Mouse (Mus musculus) erythroblast, embryonic 14.5 days (primary cell): Measurements from ENCODE around the gene Sult6b2. TPM values are rescaled to one million over a fixed set of nuclear protein-coding genes. Genes with fewer than 3 reads are reported as not detected.

Experiments used
- H3K27me3 ChIP-seq: 2 replicates; pipeline ENCODE4 v1.6.1; 2012; ENCODE audit warnings: inconsistent platforms; ENCODE audit not compliant: control insufficient read depth
- H3K36me3 ChIP-seq: 2 replicates; pipeline ENCODE4 v1.6.1; 2012; ENCODE audit warnings: mild to moderate bottlenecking, inconsistent platforms; ENCODE audit not compliant: control insufficient read depth
- H3K4me1 ChIP-seq: 2 replicates; pipeline ENCODE4 v1.6.1; 2012; ENCODE audit warnings: inconsistent platforms; ENCODE audit not compliant: control insufficient read depth
- H3K4me3 ChIP-seq: replicated peaks from 2 replicates; pipeline ENCODE3; 2012; ENCODE audit warnings: moderate library complexity, mild to moderate bottlenecking, inconsistent platforms
- H3K9me3 ChIP-seq: 2 replicates; pipeline ENCODE4 v1.6.1; 2012; ENCODE audit warnings: low read length, inconsistent platforms, mixed read lengths; ENCODE audit not compliant: control insufficient read depth
- GATA1 ChIP-seq: IDR thresholded peaks from 2 replicates; pipeline ENCODE4 v1.6.1; 2012; ENCODE audit warnings: low read length, inconsistent platforms, mixed read lengths
- TAL1 ChIP-seq: IDR thresholded peaks from 3 replicates; pipeline ENCODE4 v1.6.1; 2012; ENCODE audit warnings: low read length, inconsistent platforms, mixed read lengths
- polyA plus RNA-seq: library from polyadenylated mRNA; stranded (reverse); fragments of >175 nt; gene quantifications from 2 replicates; pipeline ENCODE4 v1.2.3, GENCODE M21; 2012

Sult6b2 gene
- polyA plus RNA-seq, 1 experiment: not detected

- peak within 1 kb of the TSS; percentile 91 for H3K4me3 ChIP-seq
- TF ChIP-seq TAL1: no peak
- TF ChIP-seq GATA1: no peak
- no peaks in the 10 kb centered on the region for H3K27me3 ChIP-seq
- peaks cover 39% of the 10 kb centered on the region for H3K36me3 ChIP-seq
- no peaks in the 10 kb centered on the region for H3K9me3 ChIP-seq
- peaks cover 52% of the 10 kb centered on the region for H3K4me1 ChIP-seq
These were observed 47.6 kb downstream of the Sult6b2 start, which contains the start of gene Cmas for GRCm38 (mm10) chr6:142756507-142757333. Gene Cmas, plus strand, starts transcription at chr6:142756686.

GRCm38 (mm10) chr6:142752331-142753246, 51.7 kb downstream of the Sult6b2 start:
- Histone ChIP-seq H3K36me3 (no peaks in the 10 kb centered on the region), H3K4me1 (peaks cover 16% of the 10 kb centered on the region), H3K27me3 (no peaks in the 10 kb centered on the region), H3K9me3 (peaks cover 3% of the 10 kb centered on the region; the same call in 1 of the 2 replicates), H3K4me3 (no peak overlapping the region)
- no peak for TF ChIP-seq GATA1
- TF ChIP-seq TAL1: no peak

- Histone ChIP-seq H3K36me3 (no peaks in the 10 kb centered on the region), H3K27me3 (no peaks in the 10 kb centered on the region), H3K4me3 (no peak overlapping the region), H3K9me3 (peaks cover 3% of the 10 kb centered on the region; the same call in 1 of the 2 replicates), H3K4me1 (peaks cover 15% of the 10 kb centered on the region)
- TF ChIP-seq TAL1: no peak
- TF ChIP-seq GATA1: no peak
These were observed 52.9 kb downstream of the Sult6b2 start for GRCm38 (mm10) chr6:142751365-142751764.

GRCm38 (mm10) chr6:142748057-142748708, 56.1 kb downstream of the Sult6b2 start:
- Histone ChIP-seq H3K9me3 (peaks cover 16% of the 10 kb centered on the region), H3K4me1 (peaks cover 4% of the 10 kb centered on the region), H3K4me3 (no peak overlapping the region), H3K27me3 (no peaks in the 10 kb centered on the region), H3K36me3 (no peaks in the 10 kb centered on the region)
- TF ChIP-seq GATA1: no peak
- no peak for TF ChIP-seq TAL1

GRCm38 (mm10) chr6:142747165-142747564, 57.1 kb downstream of the Sult6b2 start:
- peaks cover 16% of the 10 kb centered on the region for H3K9me3 ChIP-seq
- H3K4me3 ChIP-seq: no peak overlapping the region
- TF ChIP-seq GATA1 (no peak), TAL1 (no peak)
- no peaks in the 10 kb centered on the region for H3K36me3 ChIP-seq
- no peaks in the 10 kb centered on the region for H3K27me3 ChIP-seq
- no peaks in the 10 kb centered on the region; the same call in none of the 2 replicates for H3K4me1 ChIP-seq

GRCm38 (mm10) chr6:142746765-142747164, 57.5 kb downstream of the Sult6b2 start:
- no peak for TF ChIP-seq TAL1
- TF ChIP-seq GATA1: no peak
- H3K27me3 ChIP-seq: no peaks in the 10 kb centered on the region
- H3K4me3 ChIP-seq: no peak overlapping the region
- peaks cover 16% of the 10 kb centered on the region for H3K9me3 ChIP-seq
- no peaks in the 10 kb centered on the region; the same call in none of the 2 replicates for H3K4me1 ChIP-seq
- H3K36me3 ChIP-seq: no peaks in the 10 kb centered on the region

GRCm38 (mm10) chr6:142745484-142745883, 58.8 kb downstream of the Sult6b2 start:
- TF ChIP-seq TAL1 (no peak), GATA1 (no peak)
- Histone ChIP-seq H3K36me3 (no peaks in the 10 kb centered on the region), H3K4me1 (no peaks in the 10 kb centered on the region; the same call in 1 of the 2 replicates), H3K9me3 (peaks cover 14% of the 10 kb centered on the region), H3K4me3 (no peak overlapping the region), H3K27me3 (no peaks in the 10 kb centered on the region)

- Histone ChIP-seq H3K4me3 (no peak overlapping the region), H3K36me3 (no peaks in the 10 kb centered on the region), H3K27me3 (no peaks in the 10 kb centered on the region), H3K9me3 (peaks cover 14% of the 10 kb centered on the region), H3K4me1 (no peaks in the 10 kb centered on the region)
- TF ChIP-seq GATA1 (no peak), TAL1 (no peak)
These were observed 61.1 kb downstream of the Sult6b2 start for GRCm38 (mm10) chr6:142743193-142743592.

- Histone ChIP-seq H3K9me3 (peaks cover 14% of the 10 kb centered on the region), H3K4me3 (no peak overlapping the region), H3K36me3 (no peaks in the 10 kb centered on the region), H3K27me3 (no peaks in the 10 kb centered on the region), H3K4me1 (no peaks in the 10 kb centered on the region)
- TF ChIP-seq TAL1: no peak
- TF ChIP-seq GATA1: no peak
These were observed 62.5 kb downstream of the Sult6b2 start for GRCm38 (mm10) chr6:142741763-142742162.
